Comparison of ENCODE assay signal across 8 mouse cellular contexts in the genomic region with DNA sequence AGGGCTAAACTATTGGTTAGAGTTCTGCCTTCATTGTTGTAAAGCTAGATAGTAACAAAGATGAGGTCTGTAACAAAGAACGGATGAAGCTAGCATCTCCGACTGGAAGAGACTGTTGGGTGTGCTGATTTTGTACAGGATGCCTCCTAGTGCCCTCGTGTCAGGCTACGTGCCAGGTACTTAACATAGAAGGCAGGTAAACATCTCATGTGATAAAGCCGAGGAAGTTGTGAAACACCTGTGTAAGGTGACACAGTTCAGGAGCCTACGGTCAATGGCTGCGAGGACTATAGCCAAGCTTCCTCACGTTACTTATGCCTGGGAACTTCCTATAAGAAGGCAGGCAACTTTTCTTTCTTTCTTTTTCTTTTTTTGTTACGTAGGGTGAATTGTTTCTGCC. TPM values are rescaled to one million over a fixed set of nuclear protein-coding genes. Genes with fewer than 3 reads are reported as not detected.
DNase-seq lines count a peak whose midpoint lies in the region; TF ChIP-seq lines count a peak whose summit lies in the region.

A gene (plus strand): TSS at position 49 of the 400 bp plus-strand sequence.

- H3K4me1 ChIP-seq in bone marrow macrophage, adult 2 months (ENCODE audit: control insufficient read depth, insufficient read depth, low read length), result peaks cover 18% of the 10 kb centered on the region
- peaks cover 8% of the 10 kb centered on the region for H3K4me1 ChIP-seq in heart, adult 2 months (ENCODE audit: control insufficient read depth, insufficient read depth, low read length)

- intact Hi-C loops in heart, adult 2 months (cut with DNase I), result loop anchor here (2.0 to 10.0 kb wide), 3 partner anchors 32 to 380 kb away; a partner anchor contains a TSS

- H3K36me3 ChIP-seq in heart, adult 2 months (ENCODE audit: control insufficient read depth, insufficient read depth, low read length), result peaks cover 10% of the 10 kb centered on the region

- no peaks in the 10 kb centered on the region for H3K27me3 ChIP-seq in heart, adult 2 months (ENCODE audit: control insufficient read depth, insufficient read depth, low read length)

- H3K4me3 ChIP-seq in bone marrow macrophage, adult 2 months (ENCODE audit: insufficient read depth, low read length), result peak within 1 kb of the TSS; percentile 76
- H3K4me3 ChIP-seq in heart, adult 2 months, result peak within 1 kb of the TSS; percentile 91

- H3K9ac ChIP-seq in heart, adult 2 months (ENCODE audit: low read depth, low read length), result peak within 1 kb of the TSS; percentile 96

- H3K79me2 ChIP-seq in heart, adult 2 months (replicated peaks; ENCODE audit: control insufficient read depth, insufficient read depth, low read length), result peaks cover 5% of the 10 kb centered on the region

- DNase-seq in kidney, adult 9 months, result peak; percentile 27
- DNase-seq in kidney, postnatal 10 days, result no peak
- DNase-seq in heart, adult 2 months, result no peak
- DNase-seq in kidney, postnatal 25 days, result peak; percentile 22 to 44
- DNase-seq in lung, postnatal 10 days, result peak; percentile 45
- DNase-seq in ovary, postnatal 10 days (ENCODE audit: low spot score), result no peak
- no peak for DNase-seq in cerebellum, postnatal 14 days

- TF ChIP-seq CTCF in bone marrow macrophage, adult 2 months (IDR thresholded peaks at IDR 0.05; ENCODE audit: low read depth, low read length), result no peak
- no peak for TF ChIP-seq CTCF in heart, adult 2 months (IDR thresholded peaks at IDR 0.05)

- WGBS in heart, adult 2 months, result 33% methylated on average over 9 of the region's 9 CpGs

- no peak for TF ChIP-seq EP300 in heart, adult 2 months (IDR thresholded peaks at IDR 0.05; ENCODE audit: insufficient read depth, low read depth, low read length)

- no peak within 1 kb of the TSS for H3K27ac ChIP-seq in bone marrow macrophage, adult 2 months (ENCODE audit: insufficient read depth, low read depth, low read length)
- peak within 1 kb of the TSS; percentile 85 for H3K27ac ChIP-seq in heart, adult 2 months

- TF ChIP-seq POLR2A in bone marrow macrophage, adult 2 months (IDR thresholded peaks at IDR 0.05; ENCODE audit: borderline replicate concordance, low read depth, low read length), result no peak
- no peak for TF ChIP-seq POLR2A in heart, adult 2 months (IDR thresholded peaks at IDR 0.05; ENCODE audit: insufficient read depth, low read depth, low read length)

RNA-seq across cellular contexts. Expression of the gene that starts here (rescaled TPM):
- 11.2 TPM in 2 replicates for polyA plus RNA-seq in bone marrow macrophage, adult 2 months (2012; ENCODE audit: insufficient read depth, insufficient read length, missing spikeins)
- total RNA-seq in heart, adult 2 months (2021), result 10 to 100 TPM; 11.9 to 15.3 TPM
- polyA plus RNA-seq in heart, adult 2 months (2012; rRNA removed), result 11.7 and 12.9 TPM in 2 replicates

Comparison
In these comparisons a context has a peak if more than half of its experiments do, and no peak if none do; other contexts are left out.
1. DNase-seq: peak in kidney, adult 9 months (single experiment), kidney, postnatal 25 days (2 of 2) and lung, postnatal 10 days (single experiment); none in kidney, postnatal 10 days (single experiment), heart, adult 2 months (0 of 2), ovary, postnatal 10 days (single experiment) and cerebellum, postnatal 14 days (0 of 2).